Mouse (Mus musculus) MEL (cell line): ENCODE measurements around the gene Hps1.

Experiments
- CHD2 ChIP-seq: IDR thresholded peaks from 2 replicates; pipeline ENCODE4 v1.6.1; 2011; ENCODE audit warnings: low read length, improper control_type of control experiment
- CTCF ChIP-seq, 3 experiments: IDR thresholded peaks in 2 of 3; conservative IDR thresholded peaks in 1 of 3; 2 replicates each; pipeline ENCODE4 v1.5.1; 2011 to 2012; ENCODE audit warnings: low read length in 3 of 3, low read depth in 2 of 3, mild to moderate bottlenecking in 2 of 3, improper control_type of control experiment in 1 of 3, inconsistent platforms in 1 of 3, mixed read lengths in 1 of 3, moderate library complexity in 1 of 3; ENCODE audit not compliant: control insufficient read depth in 1 of 3, insufficient read depth in 1 of 3, poor library complexity in 1 of 3, severe bottlenecking in 1 of 3
- EP300 ChIP-seq, 2 experiments: IDR thresholded peaks; 2 replicates each; pipeline ENCODE4 v1.6.1; 2011; ENCODE audit warnings: improper control_type of control experiment in 2 of 2, low read length in 2 of 2, low read depth in 1 of 2, mild to moderate bottlenecking in 1 of 2
- GATA1 ChIP-seq: IDR thresholded peaks from 2 replicates; pipeline ENCODE4 v1.6.1; 2011; ENCODE audit warnings: low read depth, low read length, improper control_type of control experiment
- HCFC1 ChIP-seq: IDR thresholded peaks from 2 replicates; pipeline ENCODE4 v1.6.1; 2012; ENCODE audit warnings: low read depth, mild to moderate bottlenecking, inconsistent platforms, low read length, improper control_type of control experiment, moderate library complexity
- KAT2A ChIP-seq: conservative IDR thresholded peaks from 2 replicates; pipeline ENCODE4 v1.6.1; 2012; ENCODE audit warnings: low read depth, low read length, improper control_type of control experiment, inconsistent platforms
- MYC ChIP-seq: IDR thresholded peaks from 2 replicates; pipeline ENCODE4 v1.6.1; 2011; ENCODE audit warnings: low read depth, mild to moderate bottlenecking, low read length, improper control_type of control experiment, moderate library complexity
- USF2 ChIP-seq, 2 experiments: IDR thresholded peaks; 2 replicates each; pipeline ENCODE4 v1.6.1; 2011 to 2012; ENCODE audit warnings: improper control_type of control experiment in 2 of 2, low read length in 2 of 2, borderline replicate concordance in 1 of 2, inconsistent platforms in 1 of 2, low read depth in 1 of 2, mild to moderate bottlenecking in 1 of 2; ENCODE audit not compliant: insufficient read depth in 1 of 2

- TF ChIP-seq CTCF (IDR thresholded peaks at IDR 0.05 in 2 of 3, conservative IDR thresholded peaks at IDR 0.05 in 1 of 3; ENCODE audit: control insufficient read depth in 1 of 3, insufficient read depth in 1 of 3, low read depth in 2 of 3, low read length in 3 of 3, poor library complexity in 1 of 3, severe bottlenecking in 1 of 3): no peak
- TF ChIP-seq KAT2A: no peak
- TF ChIP-seq CHD2: no peak
- TF ChIP-seq GATA1: no peak
- TF ChIP-seq EP300 (IDR thresholded peaks at IDR 0.05; ENCODE audit: low read depth in 1 of 2, low read length in 2 of 2): no peak
- no peak for TF ChIP-seq HCFC1
- TF ChIP-seq MYC: no peak
- no peak for TF ChIP-seq USF2 (IDR thresholded peaks at IDR 0.05; ENCODE audit: borderline replicate concordance in 1 of 2, insufficient read depth in 1 of 2, low read depth in 1 of 2, low read length in 2 of 2)
Measured at GRCm38 (mm10) chr19:42820109-42820508, 40.3 kb upstream of the Hps1 start.
